Mouse (Mus musculus): Measurements from ENCODE around the gene Mall. TPM values are rescaled to one million over a fixed set of nuclear protein-coding genes. Genes with fewer than 3 reads are reported as not detected.

Mall gene
- total and polyA plus RNA-seq, 3 experiments, result not detected

DNA sequence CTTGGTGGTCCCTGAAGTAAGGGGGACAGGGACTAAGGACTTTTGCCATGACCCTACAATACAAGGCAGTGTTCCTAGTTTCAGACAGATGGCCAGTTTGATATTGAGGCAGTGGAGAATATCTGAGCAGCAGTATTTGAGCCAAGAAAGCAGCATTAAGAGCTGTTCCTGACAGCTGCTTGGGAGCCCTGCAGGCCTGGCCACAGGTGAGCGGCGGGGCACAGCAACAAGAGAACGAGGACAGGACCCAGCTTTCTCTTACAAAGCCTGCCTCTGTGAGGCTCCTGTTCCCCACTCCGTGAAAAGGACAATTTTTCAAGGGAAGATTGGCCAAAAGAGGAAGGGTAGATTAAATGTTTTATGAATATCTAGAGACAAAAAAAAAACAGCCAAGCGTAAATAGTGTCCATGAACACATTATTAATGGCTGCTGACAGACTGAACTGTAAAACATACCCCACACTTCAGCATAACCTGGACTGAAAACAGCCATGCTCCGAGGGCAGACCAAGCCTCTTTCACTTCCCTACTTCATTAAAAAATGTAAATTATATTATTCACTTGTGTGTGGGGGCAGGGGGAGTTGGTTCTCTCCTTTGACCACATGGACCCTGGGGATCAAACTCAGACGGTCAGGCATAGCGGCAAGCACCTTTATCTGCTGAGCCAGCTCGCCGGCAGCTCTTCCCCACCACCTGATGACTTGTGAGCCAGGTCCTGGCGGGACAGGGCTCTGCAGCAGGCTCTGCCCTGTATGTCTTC, 22.3 kb upstream of the Mall start:
- Histone ChIP-seq H3K9me3 (replicated peaks; ENCODE audit: insufficient read depth, low read length) (no peaks in the 10 kb centered on the region), H3K36me3 (ENCODE audit: control insufficient read depth in 1 of 2, insufficient read depth in 2 of 2, low read length in 2 of 2) (no peaks in the 10 kb centered on the region), H3K27ac (ENCODE audit: control insufficient read depth, low read depth, low read length) (no peak overlapping the region), H3K9ac (ENCODE audit: control insufficient read depth, low read depth, low read length, poor library complexity, severe bottlenecking) (no peak overlapping the region), H3K27me3 (ENCODE audit: control insufficient read depth in 1 of 2, insufficient read depth in 2 of 2, low read length in 2 of 2) (no peaks in the 10 kb centered on the region), H3K4me1 (ENCODE audit: control insufficient read depth in 1 of 2, insufficient read depth in 2 of 2, low read length in 2 of 2) (no peaks in the 10 kb centered on the region), H3K4me3 (ENCODE audit: control insufficient read depth in 1 of 2, insufficient read depth in 1 of 2, low read depth in 2 of 2, low read length in 2 of 2) (no peak overlapping the region), H3K79me2 (ENCODE audit: control insufficient read depth, insufficient read depth, low read length, poor library complexity) (no peaks in the 10 kb centered on the region)
- no peak for TF ChIP-seq ELF1 (IDR thresholded peaks at IDR 0.05; ENCODE audit: low read depth, low read length)
- TF ChIP-seq ZNF384 (IDR thresholded peaks at IDR 0.05; ENCODE audit: low read depth, low read length), result no peak
- no peak for TF ChIP-seq KAT2A (conservative IDR thresholded peaks at IDR 0.05; ENCODE audit: low read depth, low read length)
- TF ChIP-seq MXI1 (IDR thresholded peaks at IDR 0.05; ENCODE audit: low read depth, low read length), result no peak
- no peak for DNase-seq (ENCODE audit: low read depth, low spot score)

DNA sequence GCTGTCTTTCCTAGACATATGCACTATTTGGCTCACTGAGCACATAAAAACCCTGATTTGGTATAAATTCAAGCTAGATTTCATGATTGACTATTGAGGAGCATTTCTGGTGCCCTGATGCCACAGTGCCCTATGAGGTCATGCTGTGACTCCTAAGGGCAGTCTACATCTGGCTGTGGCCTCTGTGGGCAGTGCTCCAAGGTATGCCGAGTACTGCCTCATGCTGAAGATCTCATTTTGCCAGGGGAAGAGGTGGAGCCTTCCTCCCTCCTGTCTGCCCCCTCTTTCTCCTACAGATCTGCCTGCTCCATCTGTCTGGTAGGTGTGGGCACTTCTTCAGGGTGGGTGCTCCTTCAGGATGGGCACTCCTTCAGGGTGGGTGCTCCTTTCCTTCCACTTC, 19.6 kb upstream of the Mall start:
- H3K27ac ChIP-seq (ENCODE audit: control insufficient read depth, low read depth, low read length), result no peak overlapping the region
- no peak overlapping the region for H3K4me3 ChIP-seq (ENCODE audit: control insufficient read depth in 1 of 2, insufficient read depth in 1 of 2, low read depth in 2 of 2, low read length in 2 of 2)
- no peak overlapping the region for H3K9ac ChIP-seq (ENCODE audit: control insufficient read depth, low read depth, low read length, poor library complexity, severe bottlenecking)
- no peaks in the 10 kb centered on the region for H3K9me3 ChIP-seq (replicated peaks; ENCODE audit: insufficient read depth, low read length)
- DNase-seq (ENCODE audit: low read depth, low spot score), result no peak
- no peaks in the 10 kb centered on the region for H3K79me2 ChIP-seq (ENCODE audit: control insufficient read depth, insufficient read depth, low read length, poor library complexity)
- no peaks in the 10 kb centered on the region for H3K4me1 ChIP-seq (ENCODE audit: control insufficient read depth in 1 of 2, insufficient read depth in 2 of 2, low read length in 2 of 2)
- no peak for TF ChIP-seq ZKSCAN1 (IDR thresholded peaks at IDR 0.05; ENCODE audit: low read depth, low read length)
- no peak for TF ChIP-seq USF1 (IDR thresholded peaks at IDR 0.05; ENCODE audit: low read depth, low read length)
- no peak for TF ChIP-seq GABPA (IDR thresholded peaks at IDR 0.05; ENCODE audit: low read depth, low read length)
- TF ChIP-seq SMC3 (IDR thresholded peaks at IDR 0.05; ENCODE audit: low read depth, low read length), result no peak
- no peak for TF ChIP-seq MAZ (IDR thresholded peaks at IDR 0.05; ENCODE audit: low read depth, low read length)
- no peak for TF ChIP-seq POLR2AphosphoS2 (IDR thresholded peaks at IDR 0.05; ENCODE audit: low read length)
- TF ChIP-seq HCFC1 (IDR thresholded peaks at IDR 0.05; ENCODE audit: low read depth, low read length), result no peak
- no peak for TF ChIP-seq SIN3A (IDR thresholded peaks at IDR 0.05; ENCODE audit: low read length)
- no peak for TF ChIP-seq MYB (IDR thresholded peaks at IDR 0.05; ENCODE audit: low read depth, low read length)
- TF ChIP-seq BHLHE40 (IDR thresholded peaks at IDR 0.05; ENCODE audit: borderline replicate concordance, low read depth, low read length), result no peak
- TF ChIP-seq POLR2A (IDR thresholded peaks at IDR 0.05; ENCODE audit: control insufficient read depth in 1 of 2, insufficient read depth in 1 of 2, low read depth in 1 of 2, low read length in 2 of 2, poor library complexity in 1 of 2), result no peak
- no peak for TF ChIP-seq NELFE (IDR thresholded peaks at IDR 0.05; ENCODE audit: low read depth, low read length)
- no peak for TF ChIP-seq JUND (IDR thresholded peaks at IDR 0.05; ENCODE audit: low read depth, low read length)
- H3K27me3 ChIP-seq (ENCODE audit: control insufficient read depth in 1 of 2, insufficient read depth in 2 of 2, low read length in 2 of 2), result no peaks in the 10 kb centered on the region
- H3K36me3 ChIP-seq (ENCODE audit: control insufficient read depth in 1 of 2, insufficient read depth in 2 of 2, low read length in 2 of 2), result no peaks in the 10 kb centered on the region

All from MEL (cell line).